Mouse (Mus musculus): ENCODE measurements around the gene Gpr62. TPM values are rescaled to one million over a fixed set of nuclear protein-coding genes. Genes with fewer than 3 reads are reported as not detected.

The Gpr62 gene
- polyA plus RNA-seq, 1 experiment from 2014 or later, result 0.20 TPM

GRCm38 (mm10) chr9:106461641-106462429, 3.9 kb downstream of the Gpr62 start:
- Histone ChIP-seq H3K9ac (no peak overlapping the region), H3K9me3 (no peaks in the 10 kb centered on the region), H3K27ac (no peak overlapping the region), H3K27me3 (replicated peaks) (peaks cover 17% of the 10 kb centered on the region), H3K36me3 (peaks cover 14% of the 10 kb centered on the region; the same call in 1 of the 2 replicates), H3K4me3 (replicated peaks) (no peak overlapping the region), H3K4me1 (replicated peaks) (peaks cover 15% of the 10 kb centered on the region), H3K4me2 (replicated peaks) (no peak overlapping the region)
- no peak for ATAC-seq
- WGBS, result 86% methylated on average over 16 of the region's 16 CpGs

GRCm38 (mm10) chr9:106461026-106461415, 4.7 kb downstream of the Gpr62 start:
- 86% methylated on average over 9 of the region's 9 CpGs for whole genome bisulfite sequencing
- Histone ChIP-seq H3K9ac (no peak overlapping the region), H3K36me3 (peaks cover 14% of the 10 kb centered on the region; the same call in 1 of the 2 replicates), H3K4me2 (replicated peaks) (no peak overlapping the region), H3K27ac (no peak overlapping the region), H3K4me3 (replicated peaks) (no peak overlapping the region), H3K27me3 (replicated peaks) (peaks cover 17% of the 10 kb centered on the region), H3K4me1 (replicated peaks) (peaks cover 23% of the 10 kb centered on the region), H3K9me3 (no peaks in the 10 kb centered on the region)
- ATAC-seq, result no peak

GRCm38 (mm10) chr9:106460401-106461025, 5.2 kb downstream of the Gpr62 start:
- H3K4me3 ChIP-seq (replicated peaks), result no peak overlapping the region
- H3K4me1 ChIP-seq (replicated peaks), result peaks cover 25% of the 10 kb centered on the region
- no peak for ATAC-seq
- no peaks in the 10 kb centered on the region for H3K9me3 ChIP-seq
- no peak overlapping the region for H3K4me2 ChIP-seq (replicated peaks)
- H3K27ac ChIP-seq, result no peak overlapping the region
- no peak overlapping the region for H3K9ac ChIP-seq
- H3K36me3 ChIP-seq, result peaks cover 14% of the 10 kb centered on the region; the same call in 1 of the 2 replicates
- 81% methylated on average over 18 of the region's 18 CpGs for WGBS
- peaks cover 13% of the 10 kb centered on the region for H3K27me3 ChIP-seq (replicated peaks)

GRCm38 (mm10) chr9:106459946-106460345, 5.8 kb downstream of the Gpr62 start:
- WGBS, result 77% methylated on average over 15 of the region's 15 CpGs
- no peak overlapping the region for H3K9ac ChIP-seq

GRCm38 (mm10) chr9:106457920-106458319, 7.8 kb downstream of the Gpr62 start:
- peaks cover 9% of the 10 kb centered on the region; the same call in 1 of the 2 replicates for H3K36me3 ChIP-seq
- H3K4me2 ChIP-seq (replicated peaks), result no peak overlapping the region
- H3K9me3 ChIP-seq, result no peaks in the 10 kb centered on the region
- WGBS, result 74% methylated on average over 5 of the region's 5 CpGs
- no peak overlapping the region for H3K27ac ChIP-seq
- H3K4me3 ChIP-seq (replicated peaks), result no peak overlapping the region
- no peak overlapping the region for H3K9ac ChIP-seq
- ATAC-seq, result no peak
- no peaks in the 10 kb centered on the region for H3K27me3 ChIP-seq (replicated peaks)
- H3K4me1 ChIP-seq (replicated peaks), result peaks cover 36% of the 10 kb centered on the region

More at GRCm38 (mm10) chr9:106459946-106460345, 5.8 kb downstream of the Gpr62 start:
- Histone ChIP-seq H3K4me2 (replicated peaks) (no peak overlapping the region), H3K4me3 (replicated peaks) (no peak overlapping the region), H3K9me3 (no peaks in the 10 kb centered on the region), H3K27me3 (replicated peaks) (peaks cover 7% of the 10 kb centered on the region; the same call in 1 of the 2 replicates), H3K4me1 (replicated peaks) (peaks cover 27% of the 10 kb centered on the region), H3K27ac (no peak overlapping the region), H3K36me3 (peaks cover 14% of the 10 kb centered on the region; the same call in 1 of the 2 replicates)
- ATAC-seq, result no peak

GRCm38 (mm10) chr9:106457163-106457559, 8.6 kb downstream of the Gpr62 start:
- WGBS, result 53% methylated on average over 9 of the region's 9 CpGs
- no peak for ATAC-seq
- H3K4me1 ChIP-seq (replicated peaks), result peaks cover 41% of the 10 kb centered on the region
- H3K9me3 ChIP-seq, result no peaks in the 10 kb centered on the region
- H3K27me3 ChIP-seq (replicated peaks), result no peaks in the 10 kb centered on the region
- H3K4me2 ChIP-seq (replicated peaks), result peak overlapping the region; percentile 93
- peak overlapping the region; percentile 5; the same call in 1 of the 2 replicates for H3K9ac ChIP-seq
- H3K27ac ChIP-seq, result peak overlapping the region; percentile 36; the same call in 1 of the 2 replicates
- no peak overlapping the region for H3K4me3 ChIP-seq (replicated peaks)
- H3K36me3 ChIP-seq, result peaks cover 8% of the 10 kb centered on the region; the same call in 1 of the 2 replicates

- H3K4me1 ChIP-seq (replicated peaks), result peaks cover 44% of the 10 kb centered on the region
- peak overlapping the region; percentile 5; the same call in 1 of the 2 replicates for H3K9ac ChIP-seq
- WGBS, result 42% methylated on average over 15 of the region's 15 CpGs
- no peaks in the 10 kb centered on the region for H3K27me3 ChIP-seq (replicated peaks)
- peaks cover 5% of the 10 kb centered on the region; the same call in 1 of the 2 replicates for H3K36me3 ChIP-seq
- no peaks in the 10 kb centered on the region for H3K9me3 ChIP-seq
- H3K4me2 ChIP-seq (replicated peaks), result peak overlapping the region; percentile 93
- peak overlapping the region; percentile 36; the same call in 1 of the 2 replicates for H3K27ac ChIP-seq
- no peak overlapping the region for H3K4me3 ChIP-seq (replicated peaks)
- no peak for ATAC-seq
Measured at GRCm38 (mm10) chr9:106456325-106457162, 9.2 kb downstream of the Gpr62 start.

GRCm38 (mm10) chr9:106454888-106455681, 10.7 kb downstream of the Gpr62 start:
- peak overlapping the region; percentile 36; the same call in 1 of the 2 replicates for H3K27ac ChIP-seq
- H3K9ac ChIP-seq, result peak overlapping the region; percentile 70
- peaks cover 59% of the 10 kb centered on the region for H3K4me1 ChIP-seq (replicated peaks)
- no peak for ATAC-seq
- H3K36me3 ChIP-seq, result no peaks in the 10 kb centered on the region
- 13% methylated on average over 17 of the region's 17 CpGs for WGBS
- H3K9me3 ChIP-seq, result no peaks in the 10 kb centered on the region
- H3K27me3 ChIP-seq (replicated peaks), result no peaks in the 10 kb centered on the region
- H3K4me2 ChIP-seq (replicated peaks), result peak overlapping the region; percentile 93
- H3K4me3 ChIP-seq (replicated peaks), result peak overlapping the region; percentile 66

- ATAC-seq, result peak; percentile 27
Measured at GRCm38 (mm10) chr9:106454071-106454761, 11.5 kb downstream of the Gpr62 start.

GRCm38 (mm10) chr9:106453271-106454070, 12.3 kb downstream of the Gpr62 start, which contains the start of gene Pcbp4:
Gene Pcbp4, plus strand, starts transcription at chr9:106453291.
- peak within 1 kb of the TSS; percentile 66 for H3K4me3 ChIP-seq (replicated peaks)
- H3K27me3 ChIP-seq (replicated peaks), result no peaks in the 10 kb centered on the region
- H3K9ac ChIP-seq, result peak within 1 kb of the TSS; percentile 74
- H3K27ac ChIP-seq, result peak within 1 kb of the TSS; percentile 84
- peaks cover 72% of the 10 kb centered on the region for H3K4me1 ChIP-seq (replicated peaks)
- peak within 1 kb of the TSS; percentile 93 for H3K4me2 ChIP-seq (replicated peaks)
- peak; percentile 78 for ATAC-seq
- no peaks in the 10 kb centered on the region for H3K9me3 ChIP-seq
- WGBS, result under 1% methylated on average over 33 of the region's 74 CpGs
- H3K36me3 ChIP-seq, result no peaks in the 10 kb centered on the region

More at GRCm38 (mm10) chr9:106454071-106454761, 11.5 kb downstream of the Gpr62 start:
- Histone ChIP-seq H3K9ac (peak overlapping the region; percentile 70), H3K4me3 (replicated peaks) (peak overlapping the region; percentile 66), H3K4me1 (replicated peaks) (peaks cover 66% of the 10 kb centered on the region), H3K27me3 (replicated peaks) (no peaks in the 10 kb centered on the region), H3K9me3 (no peaks in the 10 kb centered on the region), H3K36me3 (no peaks in the 10 kb centered on the region), H3K27ac (peak overlapping the region; percentile 81), H3K4me2 (replicated peaks) (peak overlapping the region; percentile 93)
- WGBS, result 5% methylated on average over 19 of the region's 20 CpGs
